Mouse (Mus musculus) E14TG2a.4 (cell line): ENCODE data around the gene Ndufa3.

ENCODE experiments used
- CTCF ChIP-seq: conservative IDR thresholded peaks from 2 replicates; pipeline ENCODE4 v1.5.1; 2014; ENCODE audit warnings: low read length
- NANOG ChIP-seq: IDR thresholded peaks from 2 replicates; pipeline ENCODE4 v1.6.1; 2014; ENCODE audit warnings: borderline replicate concordance, low read length, mixed read lengths
- POU5F1 ChIP-seq: IDR thresholded peaks from 2 replicates; pipeline ENCODE4 v1.6.1; 2014; ENCODE audit warnings: low read length, borderline replicate concordance

- TF ChIP-seq CTCF (no peak), NANOG (no peak), POU5F1 (no peak)
These were observed 13.3 kb downstream of the Ndufa3 start for GRCm38 (mm10) chr7:3630478-3630815.
